14 mouse cellular contexts compared by ENCODE assay signal in genomic region chr2:73521737-73522136, GRCm38 (mm10). TPM values are rescaled to one million over a fixed set of nuclear protein-coding genes. Genes with fewer than 3 reads are reported as not detected.
DNase-seq lines count a peak whose midpoint lies in the region; ATAC-seq and TF ChIP-seq lines count a peak whose summit lies in the region.
"Had no signal": no experiment of that assay in that cellular context is flagged by ENCODE, and none has a peak within 500 bp of the region (broad histone marks: within the 10 kb centered on the region; RNA-seq: fewer than 3 reads in every experiment).

No protein-coding gene starts in this region.

- H3K4me1 ChIP-seq in kidney, postnatal 0 days (replicated peaks; ENCODE audit: insufficient read depth, low read length) = peaks cover 13% of the 10 kb centered on the region; the same call in 1 of the 2 replicates
- H3K4me1 ChIP-seq in kidney, adult 2 months (ENCODE audit: control insufficient read depth, insufficient read depth, low read length) = peaks cover 16% of the 10 kb centered on the region
- H3K4me1 ChIP-seq in limb, embryonic 13.5 days = peaks cover 56% of the 10 kb centered on the region

- H3K9ac ChIP-seq in kidney, postnatal 0 days (ENCODE audit: low read depth, low read length) = no peak overlapping the region
- no peak overlapping the region for H3K9ac ChIP-seq in limb, embryonic 13.5 days

- WGBS in kidney, postnatal 0 days = 16% methylated on average over 5 of the region's 5 CpGs
- 28% methylated on average over 5 of the region's 5 CpGs for WGBS in kidney, adult 2 months
- 8% methylated on average over 5 of the region's 5 CpGs for WGBS in limb, embryonic 13.5 days

- no peak for TF ChIP-seq POLR2A in kidney, adult 2 months (IDR thresholded peaks at IDR 0.05; ENCODE audit: low read depth, low read length)

- ATAC-seq in kidney, postnatal 0 days (replicated peaks; ENCODE audit: low FRiP score, low read depth) = no peak
- 0 out of 2 replicates have a peak, but pooled peaks have one; percentile 34 for ATAC-seq in common myeloid progenitor, adult 5-6 weeks (replicated peaks; ENCODE audit: low read depth, poor library complexity, severe bottlenecking)
- no peak for ATAC-seq in limb, embryonic 13.5 days (ENCODE audit: low FRiP score, low read depth)
- ATAC-seq: inflammation-experienced regulatory T-cells, adult 6 months had no signal

- TF ChIP-seq CTCF in kidney, postnatal 0 days (IDR thresholded peaks at IDR 0.05; ENCODE audit: low read depth) = no peak
- TF ChIP-seq CTCF in kidney, adult 2 months (conservative IDR thresholded peaks at IDR 0.05; ENCODE audit: insufficient read depth, insufficient read length, low read depth, low read length) = no peak

- no peaks in the 10 kb centered on the region for H3K27me3 ChIP-seq in kidney, postnatal 0 days (ENCODE audit: insufficient read depth, low read length)
- H3K27me3 ChIP-seq in kidney, adult 2 months (replicated peaks; ENCODE audit: control insufficient read depth, insufficient read depth, low read length) = no peaks in the 10 kb centered on the region
- H3K27me3 ChIP-seq in limb, embryonic 13.5 days = no peaks in the 10 kb centered on the region

- H3K4me3 ChIP-seq in kidney, postnatal 0 days (replicated peaks; ENCODE audit: low read depth, low read length) = no peak overlapping the region
- no peak overlapping the region for H3K4me3 ChIP-seq in kidney, adult 2 months (ENCODE audit: insufficient read depth, low read depth, low read length)
- H3K4me3 ChIP-seq in limb, embryonic 13.5 days = no peak overlapping the region

- 0 out of 2 replicates have a peak overlapping the region, but pooled peaks have one; percentile 44 for H3K27ac ChIP-seq in kidney, postnatal 0 days
- no peak overlapping the region for H3K27ac ChIP-seq in kidney, adult 2 months (ENCODE audit: insufficient read depth, low read depth, low read length)
- 0 out of 2 replicates have a peak overlapping the region, but pooled peaks have one; percentile 15 for H3K27ac ChIP-seq in limb, embryonic 13.5 days

- DNase-seq in kidney, postnatal 0 days (ENCODE audit: low spot score) = peak; percentile 74
- no peak for DNase-seq in kidney, adult 2 months
- peak; percentile 43 for DNase-seq in NIH3T3 (ENCODE audit: low read depth)
- DNase-seq in left cerebral cortex, postnatal 14 days (ENCODE audit: low spot score in 2 of 2) = no peak
- no peak for DNase-seq in T-cell, adult 2 months (ENCODE audit: low spot score)
- DNase-seq: adrenal gland, adult 8-10 months; cerebellum, postnatal 14 days had no signal

- no peaks in the 10 kb centered on the region for H3K36me3 ChIP-seq in kidney, postnatal 0 days (ENCODE audit: insufficient read depth, low read length)
- no peaks in the 10 kb centered on the region for H3K36me3 ChIP-seq in kidney, adult 2 months (ENCODE audit: control insufficient read depth, insufficient read depth, low read length)
- peaks cover 3% of the 10 kb centered on the region for H3K36me3 ChIP-seq in limb, embryonic 13.5 days
- H3K36me3 ChIP-seq: G1E had no signal

- no peak overlapping the region for H3K4me2 ChIP-seq in kidney, postnatal 0 days (ENCODE audit: low read length)
- H3K4me2 ChIP-seq in limb, embryonic 13.5 days (replicated peaks) = peak overlapping the region; percentile 36

- no peaks in the 10 kb centered on the region for H3K9me3 ChIP-seq in kidney, postnatal 0 days (replicated peaks; ENCODE audit: low read length)
- H3K9me3 ChIP-seq in limb, embryonic 13.5 days = no peaks in the 10 kb centered on the region
- H3K9me3 ChIP-seq: G1E had no signal

- intact Hi-C loops in left cerebral cortex, postnatal 14 days (cut with DNase I) = no loop called here

RNA-seq across cellular contexts. Expression of gene Wipf1, which starts 7.8 kb away (rescaled TPM):
- 7.6 and 8.0 TPM in 2 replicates for polyA plus RNA-seq in kidney, postnatal 0 days (2015; fragmentation: Nextera tagmentation; extraction: Ambion mirVana)
- polyA plus RNA-seq in kidney, adult 2 months (2012; rRNA removed) = 4.8 and 8.0 TPM in 2 replicates
- total RNA-seq in common myeloid progenitor, adult 5-6 weeks (2017) = 13.2 and 22.9 TPM in 2 replicates
- polyA plus RNA-seq in limb, embryonic 13.5 days (2015; fragmentation: Nextera tagmentation; extraction: Ambion mirVana) = 14.6 and 16.2 TPM in 2 replicates
- 1 to 10 TPM; 8.2 to 8.5 TPM for total RNA-seq in left cerebral cortex, postnatal 14 days (2021)

RNA-seq across cellular contexts. Expression of gene Chrna1, which starts 58.4 kb away (rescaled TPM):
- polyA plus RNA-seq in kidney, postnatal 0 days (2015; fragmentation: Nextera tagmentation; extraction: Ambion mirVana) = 0.11 and 0.15 TPM in 2 replicates
- polyA plus RNA-seq in kidney, adult 2 months (2012; rRNA removed) = not detected in 2 replicates
- total RNA-seq in common myeloid progenitor, adult 5-6 weeks (2017) = not detected in 2 replicates
- polyA plus RNA-seq in limb, embryonic 13.5 days (2015; fragmentation: Nextera tagmentation; extraction: Ambion mirVana) = 13.8 and 14.4 TPM in 2 replicates
- under 1 TPM; 0.07 to 0.19 TPM for total RNA-seq in left cerebral cortex, postnatal 14 days (2021)
- total RNA-seq: neutrophil, adult 5-6 weeks had no signal
- polyA plus RNA-seq: G1E; inflammation-experienced regulatory T-cells, adult 6 months; spleen, adult 2 months; urinary bladder, adult 2 months had no signal

Comparison
In these comparisons a context has a peak if more than half of its experiments do, and no peak if none do; other contexts are left out.
1. DNase-seq: peak in kidney, postnatal 0 days (single experiment) and NIH3T3 (single experiment); none in kidney, adult 2 months (single experiment), left cerebral cortex, postnatal 14 days (0 of 2) and T-cell, adult 2 months (single experiment).
2. RNA of gene Chrna1, which starts 58.4 kb away (polyA plus RNA-seq): 13.8 to 14.4 TPM in limb, embryonic 13.5 days; 0.11 to 0.15 TPM in kidney, postnatal 0 days and not detected in kidney, adult 2 months; every median in the first group is over 10 times any median in the second.